Mouse (Mus musculus): Measurements from ENCODE around the gene Recql.
"Not testable (repeated sequence)": the region's sequence is repeated elsewhere in the genome, so short reads cannot be mapped to it uniquely, and the experiment has no call there.

Recql gene

GRCm38 (mm10) chr6:142363019-142363576 lies 23.8 kb downstream of the Recql start:
- DNase-seq = no peak

- no peak for DNase-seq
Measured at GRCm38 (mm10) chr6:142362036-142362435, 24.9 kb downstream of the Recql start.

GRCm38 (mm10) chr6:142357106-142357505 lies 29.8 kb downstream of the Recql start:
- no peak for DNase-seq

GRCm38 (mm10) chr6:142352099-142352498 lies 34.8 kb downstream of the Recql start:
- not testable (repeated sequence) for DNase-seq

GRCm38 (mm10) chr6:142347431-142348385 lies 39.2 kb downstream of the Recql start:
- no peak for DNase-seq

- DNase-seq = no peak
Measured at GRCm38 (mm10) chr6:142346181-142347110, 40.4 kb downstream of the Recql start.

- DNase-seq = peak; percentile 89 to 90
Measured at GRCm38 (mm10) chr6:142345440-142346038, 41.3 kb downstream of the Recql start, which contains the start of gene Pyroxd1. TSS of gene Pyroxd1 (plus strand) at chr6:142345654.

GRCm38 (mm10) chr6:142343561-142343960 lies 43.3 kb downstream of the Recql start:
- peak; percentile 18 to 58 for DNase-seq

- DNase-seq = no peak
Measured at GRCm38 (mm10) chr6:142339576-142339975, 47.3 kb downstream of the Recql start.

- no peak for DNase-seq
Measured at GRCm38 (mm10) chr6:142338961-142339360, 47.9 kb downstream of the Recql start.

- DNase-seq = no peak
Measured at GRCm38 (mm10) chr6:142329201-142329600, 57.7 kb downstream of the Recql start.

- no peak for DNase-seq
Measured at GRCm38 (mm10) chr6:142326598-142326997, 60.3 kb downstream of the Recql start.

- DNase-seq = no peak
Measured at GRCm38 (mm10) chr6:142322881-142323280, 64.0 kb downstream of the Recql start, which contains the start of gene Slco1a5. TSS of gene Slco1a5 (minus strand) at chr6:142322981.

- DNase-seq = no peak
Measured at GRCm38 (mm10) chr6:142317106-142317505, 69.8 kb downstream of the Recql start.

GRCm38 (mm10) chr6:142314285-142314684 lies 72.6 kb downstream of the Recql start:
- no peak for DNase-seq

- DNase-seq = no peak
Measured at GRCm38 (mm10) chr6:142305076-142305475, 81.8 kb downstream of the Recql start.

Data from cerebellum, postnatal 25 days (tissue).